Mouse (Mus musculus) intestine, embryonic 16.5 days (tissue): ENCODE data around the gene Col12a1. TPM values are rescaled to one million over a fixed set of nuclear protein-coding genes. Genes with fewer than 3 reads are reported as not detected.

ENCODE experiments used
- ATAC-seq: fragments of 200-750 bp; cut with Nextera tagmentation; 2 replicates; pipeline ENCODE4 v1.8.0; 2017; ENCODE audit warnings: moderate TSS enrichment, moderate library complexity
- H3K27ac ChIP-seq: fragments of 300-500 bp; sonication (generic); 2 replicates; pipeline ENCODE4 v1.5.1; 2014; ENCODE audit warnings: mild to moderate bottlenecking, low read length
- H3K27me3 ChIP-seq: fragments of 300-500 bp; sonication (generic); replicated peaks from 2 replicates; pipeline ENCODE4 v1.6.1; 2014; ENCODE audit warnings: low read length, control low read depth, mixed read lengths; ENCODE audit not compliant: control insufficient read depth, insufficient read depth
- H3K36me3 ChIP-seq: fragments of 300-500 bp; sonication (generic); 2 replicates; pipeline ENCODE4 v1.6.1; 2014; ENCODE audit warnings: low read length, control low read depth; ENCODE audit not compliant: control insufficient read depth, insufficient read depth
- H3K4me1 ChIP-seq: fragments of 300-500 bp; sonication (generic); 2 replicates; pipeline ENCODE4 v1.6.1; 2014; ENCODE audit warnings: low read length, control low read depth, mixed read lengths; ENCODE audit not compliant: control insufficient read depth, insufficient read depth
- H3K4me2 ChIP-seq: fragments of 300-500 bp; sonication (generic); 2 replicates; pipeline ENCODE4 v1.6.1; 2014; ENCODE audit warnings: low read depth, low read length, control low read depth
- H3K4me3 ChIP-seq: fragments of 300-500 bp; sonication (generic); 2 replicates; pipeline ENCODE4 v1.5.1; 2014; ENCODE audit warnings: mild to moderate bottlenecking, low read length
- H3K9ac ChIP-seq: fragments of 300-500 bp; sonication (generic); 2 replicates; pipeline ENCODE4 v1.6.1; 2014; ENCODE audit warnings: low read depth, low read length
- H3K9me3 ChIP-seq: fragments of 300-500 bp; sonication (generic); 2 replicates; pipeline ENCODE4 v1.6.1; 2016; ENCODE audit warnings: low read length, control low read depth; ENCODE audit not compliant: control insufficient read depth
- whole genome bisulfite sequencing: fragments of 180-500 bp; shearing (Covaris S2); extraction: QIAGEN DNeasy Blood & Tissue Kit; methylation state at CpG from one replicate; pipeline ENCODE4 v1.1.7; 2014; 5-methylcytosine and 5-hydroxymethylcytosine counted together
- polyA plus RNA-seq: library from polyadenylated mRNA; unstranded; fragments of >200 nt; fragmentation: Nextera tagmentation; extraction: Ambion mirVana; gene quantifications from 2 replicates; pipeline ENCODE4 v1.2.1, GENCODE M21; 2015

Col12a1 gene
- polyA plus RNA-seq, 1 experiment from 2014 or later, result 25.4 TPM

DNA sequence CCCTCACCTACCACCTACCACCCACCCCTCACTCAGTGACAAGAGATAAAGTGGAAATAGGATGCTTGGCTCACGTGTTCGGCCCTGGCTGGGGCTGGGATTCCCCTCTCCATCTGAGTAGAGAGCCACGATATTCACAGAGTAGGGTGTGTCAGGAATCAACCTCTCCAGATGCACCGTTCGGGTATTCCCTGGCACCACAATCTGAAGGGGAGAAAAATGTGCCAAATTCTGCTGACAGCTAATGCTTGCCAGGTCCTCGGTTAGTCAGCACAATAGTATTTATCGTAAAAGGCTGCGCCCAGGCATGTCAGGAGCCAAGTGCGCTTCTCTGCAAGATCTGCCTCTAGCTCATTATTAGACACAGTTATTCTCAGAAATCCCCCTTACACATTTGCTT is 70.0 kb downstream of the Col12a1 start:
- 76% methylated on average over 9 of the region's 9 CpGs for WGBS

DNA sequence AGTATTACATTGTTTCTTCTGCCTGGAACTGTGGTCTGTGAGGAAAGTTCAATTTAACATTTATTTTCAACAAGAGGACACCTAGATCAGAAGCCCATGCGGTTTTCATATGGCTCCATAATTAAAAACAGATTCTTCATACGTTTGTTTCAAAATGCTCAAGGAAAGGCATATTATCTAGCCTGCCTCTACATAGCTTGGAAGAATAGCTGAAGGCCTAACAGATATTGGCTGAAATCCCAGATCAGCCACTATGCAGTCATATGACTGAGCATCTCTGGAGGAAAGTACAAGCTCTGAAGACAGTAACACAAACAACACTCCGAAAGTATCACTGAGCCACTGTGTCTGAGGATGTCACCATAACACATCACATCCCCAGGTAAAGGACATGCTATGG is 72.9 kb downstream of the Col12a1 start:
- Histone ChIP-seq H3K27ac (no peak overlapping the region), H3K9me3 (no peaks in the 10 kb centered on the region), H3K36me3 (no peaks in the 10 kb centered on the region), H3K4me2 (no peak overlapping the region), H3K9ac (no peak overlapping the region), H3K27me3 (no peaks in the 10 kb centered on the region), H3K4me1 (no peaks in the 10 kb centered on the region), H3K4me3 (no peak overlapping the region)
- no peak for ATAC-seq
- WGBS, result 77% methylated on average over 3 of the region's 3 CpGs

More for the DNA sequence above, 70.0 kb downstream of the Col12a1 start:
- Histone ChIP-seq H3K4me1 (no peaks in the 10 kb centered on the region), H3K36me3 (no peaks in the 10 kb centered on the region), H3K9ac (no peak overlapping the region), H3K27me3 (no peaks in the 10 kb centered on the region), H3K9me3 (no peaks in the 10 kb centered on the region), H3K4me2 (no peak overlapping the region), H3K4me3 (no peak overlapping the region), H3K27ac (no peak overlapping the region)
- no peak for ATAC-seq

- no peak overlapping the region for H3K9ac ChIP-seq
- H3K4me1 ChIP-seq, result no peaks in the 10 kb centered on the region
- no peaks in the 10 kb centered on the region for H3K36me3 ChIP-seq
- H3K4me2 ChIP-seq, result no peak overlapping the region
- H3K27ac ChIP-seq, result no peak overlapping the region
- no peak for ATAC-seq
- H3K4me3 ChIP-seq, result no peak overlapping the region
- no peaks in the 10 kb centered on the region for H3K9me3 ChIP-seq
- no peaks in the 10 kb centered on the region for H3K27me3 ChIP-seq
- WGBS, result 51% methylated on average over 11 of the region's 11 CpGs
Observed at GRCm38 (mm10) chr9:79639430-79640090, 79.1 kb downstream of the Col12a1 start.

GRCm38 (mm10) chr9:79637879-79638278 is 80.8 kb downstream of the Col12a1 start:
- Histone ChIP-seq H3K4me2 (no peak overlapping the region), H3K36me3 (no peaks in the 10 kb centered on the region), H3K9ac (no peak overlapping the region), H3K4me3 (no peak overlapping the region), H3K9me3 (no peaks in the 10 kb centered on the region), H3K27me3 (no peaks in the 10 kb centered on the region; the same call in 1 of the 2 replicates), H3K4me1 (no peaks in the 10 kb centered on the region), H3K27ac (no peak overlapping the region; the same call in 1 of the 2 replicates)
- WGBS, result 24% methylated on average over 4 of the region's 4 CpGs
- no peak for ATAC-seq

- Histone ChIP-seq H3K27me3 (no peaks in the 10 kb centered on the region; the same call in 1 of the 2 replicates), H3K9me3 (no peaks in the 10 kb centered on the region), H3K4me2 (no peak overlapping the region), H3K36me3 (no peaks in the 10 kb centered on the region), H3K9ac (no peak overlapping the region), H3K4me1 (no peaks in the 10 kb centered on the region), H3K27ac (no peak overlapping the region), H3K4me3 (no peak overlapping the region)
- 81% methylated on average over 1 of the region's 1 CpGs for WGBS
- ATAC-seq, result no peak
Observed at GRCm38 (mm10) chr9:79634076-79634475, 84.6 kb downstream of the Col12a1 start.

DNA sequence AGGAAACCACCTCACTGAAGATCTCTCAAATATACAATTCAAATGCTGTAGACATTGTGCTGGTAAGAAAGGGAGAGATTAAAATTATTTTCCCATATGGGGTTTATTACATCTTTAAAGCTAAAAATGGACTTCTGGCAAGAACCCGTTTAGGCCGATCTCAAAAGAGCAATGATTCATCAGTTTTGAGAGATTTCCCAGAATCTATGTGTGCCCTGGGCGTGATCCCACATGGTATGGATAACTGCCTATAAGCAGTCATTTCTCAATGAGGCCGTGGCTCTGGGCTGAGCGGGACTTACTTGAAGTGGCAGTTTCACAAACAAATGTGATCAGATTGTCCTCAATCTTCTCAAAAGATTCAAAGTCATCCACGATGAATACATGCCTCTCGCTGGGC is 87.4 kb downstream of the Col12a1 start:
- Histone ChIP-seq H3K27me3 (no peaks in the 10 kb centered on the region; the same call in 1 of the 2 replicates), H3K36me3 (no peaks in the 10 kb centered on the region), H3K9ac (no peak overlapping the region), H3K9me3 (no peaks in the 10 kb centered on the region), H3K4me1 (no peaks in the 10 kb centered on the region), H3K4me2 (no peak overlapping the region), H3K27ac (no peak overlapping the region), H3K4me3 (no peak overlapping the region)
- no peak for ATAC-seq
- WGBS, result 84% methylated on average over 7 of the region's 7 CpGs

- Histone ChIP-seq H3K9ac (no peak overlapping the region), H3K27ac (no peak overlapping the region), H3K4me2 (no peak overlapping the region), H3K27me3 (no peaks in the 10 kb centered on the region), H3K36me3 (no peaks in the 10 kb centered on the region), H3K9me3 (no peaks in the 10 kb centered on the region), H3K4me3 (no peak overlapping the region), H3K4me1 (peaks cover 3% of the 10 kb centered on the region; the same call in 1 of the 2 replicates)
- ATAC-seq, result no peak
- WGBS, result 68% methylated on average over 6 of the region's 6 CpGs
Observed at GRCm38 (mm10) chr9:79618839-79619597, 99.6 kb downstream of the Col12a1 start.

DNA sequence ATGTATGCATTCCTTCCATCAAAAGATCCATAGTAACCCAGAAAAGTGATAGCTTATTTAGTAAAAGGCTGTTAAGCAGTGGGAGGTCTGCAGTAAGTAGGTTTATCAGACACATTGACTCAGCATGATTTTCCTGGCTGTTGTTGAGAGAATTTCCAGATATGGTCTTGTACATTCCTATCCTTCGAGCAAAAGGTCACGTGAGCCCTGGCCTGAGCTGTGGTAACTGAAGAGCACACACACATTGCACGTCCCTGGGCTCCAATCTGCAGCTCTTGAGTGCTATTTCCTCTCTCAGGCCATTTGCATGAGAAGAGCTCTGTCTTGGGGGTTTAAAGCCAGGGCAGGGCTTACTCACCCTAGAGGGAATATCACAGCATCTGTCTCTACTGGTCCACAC is 101.3 kb downstream of the Col12a1 start:
- Histone ChIP-seq H3K4me2 (no peak overlapping the region), H3K9ac (no peak overlapping the region), H3K4me1 (peaks cover 3% of the 10 kb centered on the region; the same call in 1 of the 2 replicates), H3K4me3 (no peak overlapping the region), H3K27ac (peak overlapping the region; percentile 52; the same call in 1 of the 2 replicates), H3K9me3 (no peaks in the 10 kb centered on the region), H3K36me3 (no peaks in the 10 kb centered on the region), H3K27me3 (no peaks in the 10 kb centered on the region)
- WGBS, result 14% methylated on average over 3 of the region's 3 CpGs
- ATAC-seq, result peak; percentile 96

GRCm38 (mm10) chr9:79616040-79616439 is 102.6 kb downstream of the Col12a1 start:
- Histone ChIP-seq H3K4me3 (no peak overlapping the region), H3K9ac (no peak overlapping the region), H3K27me3 (no peaks in the 10 kb centered on the region), H3K27ac (no peak overlapping the region), H3K4me2 (no peak overlapping the region), H3K4me1 (peaks cover 3% of the 10 kb centered on the region; the same call in 1 of the 2 replicates), H3K9me3 (no peaks in the 10 kb centered on the region), H3K36me3 (no peaks in the 10 kb centered on the region)
- ATAC-seq, result no peak
- WGBS, result 89% methylated on average over 5 of the region's 5 CpGs
